Mouse (Mus musculus) lung, embryonic 14.5 days (tissue): ENCODE measurements around the gene Kirrel3. TPM values are rescaled to one million over a fixed set of nuclear protein-coding genes. Genes with fewer than 3 reads are reported as not detected.

Experiments used
- ATAC-seq: fragments of 200-750 bp; cut with Nextera tagmentation; 2 replicates; pipeline ENCODE4 v1.8.0; 2017; ENCODE audit warnings: mild to moderate bottlenecking, moderate TSS enrichment, moderate library complexity; ENCODE audit not compliant: insufficient read depth
- DNase-seq: peaks from one replicate; pipeline ENCODE4 v3.0.0-alpha.2; 2015
- H3K27ac ChIP-seq: fragments of 300-500 bp; sonication (generic); 2 replicates; pipeline ENCODE4 v1.5.1; 2014; ENCODE audit warnings: low read depth, mild to moderate bottlenecking, moderate library complexity
- H3K27me3 ChIP-seq: fragments of 300-500 bp; sonication (generic); 2 replicates; pipeline ENCODE4 v1.6.1; 2014; ENCODE audit warnings: low read length, control low read depth; ENCODE audit not compliant: insufficient read depth
- H3K36me3 ChIP-seq: fragments of 300-500 bp; sonication (generic); 2 replicates; pipeline ENCODE4 v1.6.1; 2014; ENCODE audit warnings: control low read depth; ENCODE audit not compliant: insufficient read depth
- H3K4me1 ChIP-seq: fragments of 300-500 bp; sonication (generic); 2 replicates; pipeline ENCODE4 v1.6.1; 2014; ENCODE audit warnings: antibody characterized with exemption, control low read depth; ENCODE audit not compliant: insufficient read depth
- H3K4me2 ChIP-seq: fragments of 300-500 bp; sonication (generic); 2 replicates; pipeline ENCODE4 v1.6.1; 2014; ENCODE audit warnings: mild to moderate bottlenecking
- H3K4me3 ChIP-seq: fragments of 300-500 bp; sonication (generic); 2 replicates; pipeline ENCODE4 v1.5.1; 2014; ENCODE audit warnings: low read depth, low read length
- H3K9ac ChIP-seq: fragments of 300-500 bp; sonication (generic); 2 replicates; pipeline ENCODE4 v1.6.1; 2014
- H3K9me3 ChIP-seq: fragments of 300-500 bp; sonication (generic); 2 replicates; pipeline ENCODE4 v1.6.1; 2016; ENCODE audit warnings: low read depth, low read length, control low read depth
- CTCF ChIP-seq: IDR thresholded peaks from 2 replicates; pipeline ENCODE4 v1.5.1; 2016; ENCODE audit warnings: antibody characterized with exemption, low read depth
- WGBS: fragments of 180-500 bp; shearing (Covaris S2); extraction: QIAGEN DNeasy Blood & Tissue Kit; methylation state at CpG from one replicate; pipeline ENCODE4 v1.1.7; 2014; 5-methylcytosine and 5-hydroxymethylcytosine counted together
- polyA plus RNA-seq: library from polyadenylated mRNA; unstranded; fragments of >200 nt; fragmentation: Nextera tagmentation; extraction: Ambion mirVana; gene quantifications from 2 replicates; pipeline ENCODE4 v1.2.1, GENCODE M21; 2014

The Kirrel3 gene
- polyA plus RNA-seq, 1 experiment from 2014 or later: 1.4 TPM

DNA sequence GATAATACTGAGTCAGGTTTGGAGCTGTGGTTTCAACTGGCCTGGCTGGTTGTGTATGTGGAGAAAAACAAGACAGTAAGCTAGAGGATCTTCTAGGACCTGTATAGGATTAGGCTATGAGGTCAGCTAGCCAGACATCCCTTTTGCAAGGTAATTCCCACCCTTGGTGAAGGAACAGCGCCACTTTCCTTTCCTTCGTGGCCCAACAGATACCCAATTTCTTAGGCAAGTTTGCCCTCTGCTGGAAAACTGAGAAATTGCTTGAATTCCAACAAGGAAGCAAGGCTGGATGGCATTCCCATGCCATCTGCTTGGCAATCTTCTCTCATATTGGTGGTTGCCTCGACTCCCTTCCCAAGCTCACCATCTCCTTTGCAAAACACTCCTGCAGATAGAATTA lies 533.7 kb downstream of the Kirrel3 start:
- Histone ChIP-seq H3K27ac (no peak overlapping the region), H3K4me1 (no peaks in the 10 kb centered on the region; the same call in 1 of the 2 replicates), H3K4me3 (no peak overlapping the region), H3K4me2 (no peak overlapping the region), H3K9ac (no peak overlapping the region), H3K27me3 (0 out of 2 replicates have a peak, but pooled peaks cover 2% of the 10 kb centered on the region), H3K36me3 (no peaks in the 10 kb centered on the region), H3K9me3 (no peaks in the 10 kb centered on the region)
- peak; percentile 89 for DNase-seq
- 7% methylated on average over 3 of the region's 3 CpGs for WGBS
- ATAC-seq: peak; percentile 42; the same call in 1 of the 2 replicates
- peak; percentile 86 for TF ChIP-seq CTCF

DNA sequence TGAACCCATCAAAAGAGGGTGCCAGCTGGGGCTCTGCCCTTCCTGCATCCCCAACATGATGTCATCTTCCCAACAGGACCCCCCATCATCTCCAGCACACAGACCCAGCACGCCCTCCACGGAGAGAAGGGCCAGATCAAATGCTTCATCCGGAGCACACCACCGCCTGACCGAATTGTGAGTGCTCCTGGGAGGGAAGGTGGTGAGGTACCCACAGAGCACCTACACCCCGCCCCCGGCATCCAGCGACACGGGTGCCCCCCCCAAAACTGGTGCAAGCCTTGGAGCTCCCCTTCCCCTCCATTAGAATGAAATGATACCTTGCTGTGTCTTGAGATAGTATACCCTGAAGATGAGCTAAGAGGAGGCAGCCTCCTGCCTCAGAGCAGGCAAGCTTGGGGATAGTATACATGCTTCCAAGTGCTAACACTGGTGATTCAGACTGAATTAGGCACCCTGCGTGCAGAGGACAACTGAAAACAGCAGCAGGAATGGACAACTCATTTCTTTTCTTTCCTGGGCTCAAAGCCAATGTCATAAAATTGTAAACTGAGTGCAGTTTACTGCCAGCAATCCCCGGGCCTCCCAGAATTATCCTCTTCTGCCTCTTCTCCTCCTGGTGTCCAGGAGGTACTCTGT lies 534.4 kb downstream of the Kirrel3 start:
- H3K9ac ChIP-seq: no peak overlapping the region
- 45% methylated on average over 11 of the region's 11 CpGs for WGBS
- no peak for ATAC-seq

DNA sequence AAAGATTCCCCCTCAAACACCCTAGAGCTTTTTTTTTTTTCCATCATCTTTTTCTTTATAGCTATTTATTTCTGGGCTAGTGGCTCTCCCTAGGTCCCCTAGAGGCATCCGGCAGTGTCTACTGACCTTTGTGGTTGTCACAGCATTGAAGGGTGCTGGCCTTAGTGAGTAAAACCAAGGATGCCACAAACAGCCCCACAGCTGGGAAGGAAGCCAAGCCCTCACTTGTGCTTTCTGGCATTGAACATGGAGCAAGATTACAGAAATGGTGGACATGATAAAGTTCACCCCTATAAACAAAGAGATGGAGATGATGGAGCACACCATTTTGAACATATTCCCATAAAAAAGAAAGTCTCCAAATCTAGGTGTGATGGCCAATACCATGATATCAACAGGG lies 536.0 kb downstream of the Kirrel3 start:
- ATAC-seq (no peak), DNase-seq (no peak)
- H3K27me3 ChIP-seq: 0 out of 2 replicates have a peak, but pooled peaks cover 13% of the 10 kb centered on the region
- TF ChIP-seq CTCF: no peak
- no peak overlapping the region for H3K27ac ChIP-seq
- no peaks in the 10 kb centered on the region; the same call in 1 of the 2 replicates for H3K4me1 ChIP-seq
- no peaks in the 10 kb centered on the region for H3K36me3 ChIP-seq
- 84% methylated on average over 1 of the region's 1 CpGs for WGBS
- no peak overlapping the region for H3K4me2 ChIP-seq
- H3K4me3 ChIP-seq: no peak overlapping the region
- H3K9me3 ChIP-seq: no peaks in the 10 kb centered on the region
- H3K9ac ChIP-seq: no peak overlapping the region

More for the DNA sequence above, 534.4 kb downstream of the Kirrel3 start:
- Histone ChIP-seq H3K4me3 (no peak overlapping the region), H3K27me3 (0 out of 2 replicates have a peak, but pooled peaks cover 5% of the 10 kb centered on the region), H3K36me3 (no peaks in the 10 kb centered on the region), H3K4me2 (no peak overlapping the region), H3K27ac (no peak overlapping the region), H3K9me3 (no peaks in the 10 kb centered on the region), H3K4me1 (no peaks in the 10 kb centered on the region; the same call in 1 of the 2 replicates)
- no peak for TF ChIP-seq CTCF
- DNase-seq: peak; percentile 46

DNA sequence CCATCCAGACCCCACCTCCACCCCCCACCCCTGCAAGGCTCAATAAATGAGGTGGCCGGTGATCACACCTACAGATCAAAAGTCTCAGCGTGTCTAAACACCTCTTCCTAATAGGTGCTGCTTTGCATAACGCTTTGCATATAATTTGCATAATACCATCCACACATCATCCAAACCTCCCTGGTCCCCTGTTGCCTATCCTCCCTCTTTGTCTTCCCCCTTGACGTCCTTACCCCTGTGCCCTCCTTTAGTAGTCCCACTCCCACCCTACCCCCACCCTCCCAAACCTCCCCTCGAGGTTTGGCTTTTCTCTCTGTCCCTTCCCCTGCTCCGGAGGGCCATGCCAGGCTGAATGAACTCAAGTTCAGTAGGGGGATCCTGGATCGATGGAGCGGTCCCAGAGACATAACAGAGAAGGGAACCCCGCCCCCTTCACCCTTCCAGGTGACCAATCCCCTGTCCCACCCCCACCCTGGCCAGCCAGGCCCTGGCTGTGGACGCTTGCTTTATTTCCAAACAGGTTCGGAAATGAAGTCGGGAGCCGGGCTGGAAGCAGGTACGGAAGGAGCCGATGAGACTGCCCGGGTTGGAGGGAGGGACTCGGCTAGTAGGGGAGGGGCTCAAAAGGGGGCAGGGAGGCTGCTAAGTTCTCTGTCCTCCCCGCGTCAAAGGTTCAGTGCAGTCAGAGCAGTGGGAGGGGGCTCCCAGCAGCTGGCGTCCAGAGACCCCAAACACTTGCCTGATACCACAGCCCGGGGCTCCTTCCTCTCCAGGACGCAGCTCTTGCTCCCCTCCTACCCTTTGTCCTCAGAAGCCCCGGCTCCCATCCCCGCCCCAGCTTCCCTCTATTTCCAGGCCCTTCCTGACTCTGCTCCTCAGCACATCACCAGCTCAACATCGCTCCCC lies 539.1 kb downstream of the Kirrel3 start:
- peak overlapping the region; percentile 25 for H3K4me3 ChIP-seq
- peak overlapping the region; percentile 58 for H3K4me2 ChIP-seq
- H3K4me1 ChIP-seq: 0 out of 2 replicates have a peak, but pooled peaks cover 2% of the 10 kb centered on the region
- H3K36me3 ChIP-seq: no peaks in the 10 kb centered on the region
- no peak overlapping the region for H3K27ac ChIP-seq
- H3K9ac ChIP-seq: peak overlapping the region; percentile 38; the same call in 1 of the 2 replicates
- no peaks in the 10 kb centered on the region for H3K9me3 ChIP-seq
- 0 out of 2 replicates have a peak, but pooled peaks cover 13% of the 10 kb centered on the region for H3K27me3 ChIP-seq
- no peak for DNase-seq
- no peak; the same call in 1 of the 2 replicates for ATAC-seq
- 4% methylated on average over 25 of the region's 25 CpGs for WGBS
- 0 out of 2 replicates have a peak, but pooled peaks have one; percentile 2 for TF ChIP-seq CTCF

DNA sequence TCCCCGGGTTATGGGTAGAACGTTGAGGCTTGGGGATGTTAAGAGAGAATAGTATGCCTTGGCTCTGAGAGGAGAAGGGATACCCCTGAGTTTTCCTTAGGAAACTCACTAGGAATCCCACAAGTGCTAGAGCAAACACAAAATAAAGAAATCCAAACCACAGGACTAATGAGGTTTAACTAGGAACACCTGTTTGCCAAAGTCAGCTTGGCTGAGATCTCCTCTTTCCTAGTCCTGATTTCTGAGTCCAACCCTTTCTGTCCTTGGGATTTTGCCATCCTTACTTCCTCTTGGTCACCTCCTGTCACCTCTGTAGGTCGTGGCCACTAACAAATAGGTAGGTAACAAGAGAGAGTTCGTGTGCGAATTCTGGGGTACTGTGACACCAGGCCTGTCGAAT lies 540.6 kb downstream of the Kirrel3 start:
- Histone ChIP-seq H3K27ac (no peak overlapping the region), H3K36me3 (no peaks in the 10 kb centered on the region), H3K27me3 (0 out of 2 replicates have a peak, but pooled peaks cover 13% of the 10 kb centered on the region), H3K4me3 (no peak overlapping the region), H3K9me3 (no peaks in the 10 kb centered on the region), H3K4me2 (no peak overlapping the region), H3K4me1 (0 out of 2 replicates have a peak, but pooled peaks cover 2% of the 10 kb centered on the region), H3K9ac (no peak overlapping the region)
- DNase-seq (no peak), ATAC-seq (no peak)
- 80% methylated on average over 6 of the region's 6 CpGs for WGBS
- TF ChIP-seq CTCF: no peak

DNA sequence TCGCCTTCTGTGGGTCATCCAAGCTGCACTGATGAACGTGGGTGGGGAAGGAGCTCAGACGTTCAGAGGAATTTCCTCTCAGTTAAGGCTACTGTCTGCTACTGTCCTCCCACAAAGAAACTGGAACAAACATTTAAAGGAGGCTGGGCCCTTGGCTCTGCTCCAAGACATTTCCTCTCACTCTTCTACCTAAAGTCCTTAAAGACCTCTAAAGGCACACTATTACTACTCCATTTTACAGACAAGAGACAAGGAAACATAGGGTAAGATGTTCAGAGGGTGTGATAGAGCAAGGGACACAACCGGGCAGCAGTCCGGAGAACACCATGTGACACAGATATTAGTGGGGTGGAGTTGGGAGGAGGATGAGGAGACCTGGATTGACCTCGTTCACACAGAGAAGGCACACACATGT lies 541.2 kb downstream of the Kirrel3 start:
- Histone ChIP-seq H3K4me2 (no peak overlapping the region), H3K4me1 (0 out of 2 replicates have a peak, but pooled peaks cover 2% of the 10 kb centered on the region), H3K9me3 (no peaks in the 10 kb centered on the region), H3K9ac (no peak overlapping the region), H3K27ac (no peak overlapping the region), H3K36me3 (no peaks in the 10 kb centered on the region), H3K27me3 (0 out of 2 replicates have a peak, but pooled peaks cover 13% of the 10 kb centered on the region), H3K4me3 (no peak overlapping the region)
- no peak for DNase-seq
- 49% methylated on average over 6 of the region's 6 CpGs for WGBS
- TF ChIP-seq CTCF: no peak
- no peak for ATAC-seq
